8 mouse cellular contexts compared by ENCODE assay signal in the genomic region with DNA sequence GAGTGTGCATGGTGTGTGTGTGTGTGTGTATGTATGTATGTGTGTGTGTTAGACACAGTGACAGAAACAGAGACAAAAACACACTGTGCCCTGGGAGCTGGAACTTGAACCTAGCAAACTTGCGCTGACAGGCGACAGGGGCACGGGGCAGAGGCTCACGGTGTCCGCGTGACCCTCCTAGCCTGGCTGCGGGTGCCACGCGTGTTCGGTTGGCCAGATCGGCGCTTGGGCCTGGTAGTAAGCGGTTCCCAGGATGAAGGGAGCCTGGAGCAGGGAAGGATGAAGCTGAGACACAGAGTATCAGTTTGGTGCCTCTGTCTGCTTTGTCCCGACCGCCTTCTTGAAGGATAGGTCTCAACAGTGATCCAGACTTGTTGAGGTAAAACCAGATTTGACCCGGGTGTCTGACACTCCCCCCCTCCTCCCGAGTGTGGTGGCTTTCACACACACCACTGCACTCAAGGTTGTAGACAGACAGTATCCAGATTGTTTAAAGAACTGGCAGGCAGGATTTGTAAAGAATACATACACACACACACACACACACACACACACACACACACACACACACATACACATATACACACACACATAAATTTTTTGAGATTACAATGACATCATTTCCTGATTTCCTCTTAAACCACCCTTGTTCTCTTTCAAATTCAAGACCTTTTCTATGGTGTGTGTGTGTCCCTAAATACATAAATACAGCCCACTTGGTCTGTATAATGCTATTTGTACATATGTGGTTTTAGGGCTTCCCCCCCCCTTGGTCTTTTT. TPM values are rescaled to one million over a fixed set of nuclear protein-coding genes. Genes with fewer than 3 reads are reported as not detected.
A peak's percentile ranks its signal among the peaks of the same experiment; 100 is the strongest.
DNase-seq lines count a peak whose midpoint lies in the region; ATAC-seq and TF ChIP-seq lines count a peak whose summit lies in the region.

TSS of gene Ccdc38 (plus strand) at position 202 of the 780 bp plus-strand sequence.

- H3K4me3 ChIP-seq in heart, embryonic 10.5 days, result peak within 1 kb of the TSS; percentile 58
- peak within 1 kb of the TSS; percentile 46 for H3K4me3 ChIP-seq in heart, embryonic 15.5 days
- H3K4me3 ChIP-seq in liver, embryonic 13.5 days (replicated peaks), result peak within 1 kb of the TSS; percentile 55
- H3K4me3 ChIP-seq in small intestine, adult 2 months (ENCODE audit: low read depth, low read length), result peak within 1 kb of the TSS; percentile 55

- TF ChIP-seq CTCF in small intestine, adult 2 months (IDR thresholded peaks at IDR 0.05; ENCODE audit: extremely low read depth, insufficient read length, insufficient replicate concordance, low read depth, low read length), result no peak

- H3K9ac ChIP-seq in heart, embryonic 15.5 days, result peak within 1 kb of the TSS; percentile 31
- peak within 1 kb of the TSS; percentile 49 for H3K9ac ChIP-seq in liver, embryonic 13.5 days

- H3K27ac ChIP-seq in heart, embryonic 10.5 days, result peak within 1 kb of the TSS; percentile 75
- no peak within 1 kb of the TSS for H3K27ac ChIP-seq in heart, embryonic 15.5 days
- H3K27ac ChIP-seq in liver, embryonic 13.5 days, result peak within 1 kb of the TSS; percentile 47; the same call in 1 of the 2 replicates
- H3K27ac ChIP-seq in small intestine, adult 2 months (ENCODE audit: insufficient read depth, low read depth, low read length), result no peak within 1 kb of the TSS

- intact Hi-C loops in heart, postnatal 25 days (cut with DNase I), result loop anchor here (10.0 kb wide), 1 partner anchor 496 kb away; no protein-coding TSS in a partner anchor
- intact Hi-C loops in left cerebral cortex, postnatal 25 days (cut with DNase I), result loop anchor here (10.0 kb wide), 1 partner anchor 116 kb away; no protein-coding TSS in a partner anchor

- H3K27me3 ChIP-seq in heart, embryonic 10.5 days (ENCODE audit: insufficient read depth, poor library complexity, severe bottlenecking), result peaks cover 25% of the 10 kb centered on the region
- peaks cover 15% of the 10 kb centered on the region for H3K27me3 ChIP-seq in heart, embryonic 15.5 days
- H3K27me3 ChIP-seq in liver, embryonic 13.5 days, result peaks cover 12% of the 10 kb centered on the region
- no peaks in the 10 kb centered on the region for H3K27me3 ChIP-seq in small intestine, adult 2 months (ENCODE audit: control insufficient read depth, insufficient read depth, low read length)

- 0 out of 2 replicates have a peak, but pooled peaks have one; percentile 9 for ATAC-seq in heart, embryonic 15.5 days (replicated peaks; ENCODE audit: insufficient number of reproducible peaks, insufficient read depth, low FRiP score, low read depth)
- no peak for ATAC-seq in liver, embryonic 13.5 days (ENCODE audit: low read depth)

- 56% methylated on average over 17 of the region's 17 CpGs for WGBS in heart, embryonic 10.5 days
- 47% methylated on average over 17 of the region's 17 CpGs for WGBS in heart, embryonic 15.5 days
- WGBS in liver, embryonic 13.5 days (ENCODE audit: insufficient replicate concordance), result 55% methylated on average over 17 of the region's 17 CpGs
- WGBS in small intestine, adult 2 months, result 56% methylated on average over 17 of the region's 17 CpGs

- no peak for TF ChIP-seq POLR2A in small intestine, adult 2 months (IDR thresholded peaks at IDR 0.05; ENCODE audit: low read depth, low read length)

- H3K4me1 ChIP-seq in heart, embryonic 10.5 days, result peaks cover 20% of the 10 kb centered on the region
- H3K4me1 ChIP-seq in heart, embryonic 15.5 days (replicated peaks), result peaks cover 11% of the 10 kb centered on the region
- H3K4me1 ChIP-seq in liver, embryonic 13.5 days (replicated peaks), result peaks cover 14% of the 10 kb centered on the region
- peaks cover 4% of the 10 kb centered on the region for H3K4me1 ChIP-seq in small intestine, adult 2 months (ENCODE audit: control insufficient read depth, insufficient read depth, insufficient read length, low read length)

- no peaks in the 10 kb centered on the region for H3K9me3 ChIP-seq in heart, embryonic 10.5 days
- H3K9me3 ChIP-seq in heart, embryonic 15.5 days (replicated peaks), result no peaks in the 10 kb centered on the region
- H3K9me3 ChIP-seq in liver, embryonic 13.5 days (replicated peaks), result no peaks in the 10 kb centered on the region

- no peaks in the 10 kb centered on the region for H3K36me3 ChIP-seq in heart, embryonic 10.5 days
- no peaks in the 10 kb centered on the region for H3K36me3 ChIP-seq in heart, embryonic 15.5 days
- no peaks in the 10 kb centered on the region for H3K36me3 ChIP-seq in liver, embryonic 13.5 days
- no peaks in the 10 kb centered on the region for H3K36me3 ChIP-seq in small intestine, adult 2 months (ENCODE audit: control insufficient read depth, insufficient read depth, low read length)

- peak within 1 kb of the TSS; percentile 75 for H3K4me2 ChIP-seq in heart, embryonic 15.5 days
- H3K4me2 ChIP-seq in liver, embryonic 13.5 days, result peak within 1 kb of the TSS; percentile 68

- no peak for DNase-seq in heart, embryonic 10.5 days (ENCODE audit: low spot score)
- DNase-seq in heart, postnatal 25 days (ENCODE audit: low spot score), result no peak
- DNase-seq in ES-CJ7 (ENCODE audit: low read depth, low spot score), result peak; percentile 10
- no peak for DNase-seq in liver, embryonic 13.5 days
- DNase-seq in left cerebral cortex, postnatal 25 days (ENCODE audit: low spot score in 2 of 2), result no peak
- DNase-seq in gastrocnemius, adult 8-10 months (ENCODE audit: low spot score in 2 of 2), result no peak

RNA-seq across cellular contexts. Expression of gene Ccdc38, which starts in this region (rescaled TPM):
- 0.17 and 0.35 TPM in 2 replicates for polyA plus RNA-seq in heart, embryonic 10.5 days (2016; fragmentation: Nextera tagmentation; extraction: Ambion mirVana)
- total RNA-seq in heart, postnatal 25 days (2021), result not detected
- 0.10 and 0.14 TPM in 2 replicates for polyA plus RNA-seq in heart, embryonic 15.5 days (2015; fragmentation: Nextera tagmentation; extraction: Ambion mirVana)
- 0.14 and 0.20 TPM in 2 replicates for polyA plus RNA-seq in liver, embryonic 13.5 days (2015; fragmentation: Nextera tagmentation; extraction: Ambion mirVana)
- polyA plus RNA-seq in small intestine, adult 2 months (2012; rRNA removed), result 0.05 TPM in 1 of 2 replicates, not detected in the other
- not detected for total RNA-seq in left cerebral cortex, postnatal 25 days (2021)
- not detected for total RNA-seq in gastrocnemius, adult 8-10 months (2022)

Comparison
In these comparisons a context has a peak if more than half of its experiments do, and no peak if none do; other contexts are left out.
1. H3K27ac ChIP-seq: peak in heart, embryonic 10.5 days (single experiment) and liver, embryonic 13.5 days (single experiment); none in heart, embryonic 15.5 days (single experiment) and small intestine, adult 2 months (single experiment).
2. Peak in ATAC-seq, H3K4me3 ChIP-seq, H3K9ac ChIP-seq and H3K4me2 ChIP-seq in heart, embryonic 15.5 days; RNA of the gene not detected or under 1 TPM.
3. Peak in every context shown above with its lines, with median percentiles within 50 percentile points of each other: H3K4me3 ChIP-seq.